Mouse (Mus musculus) intestine, embryonic 14.5 days (tissue): ENCODE measurements around the gene Tmem265. TPM values are rescaled to one million over a fixed set of nuclear protein-coding genes. Genes with fewer than 3 reads are reported as not detected.

ENCODE experiments used
- ATAC-seq: fragments of 200-750 bp; cut with Nextera tagmentation; replicated peaks from 2 replicates; pipeline ENCODE4 v1.8.0; 2017; ENCODE audit warnings: low read depth, moderate number of reproducible peaks, moderate TSS enrichment, moderate library complexity; ENCODE audit not compliant: low FRiP score, low TSS enrichment
- DNase-seq: peaks from one replicate; pipeline ENCODE4 v3.0.0-alpha.2; 2018; ENCODE audit warnings: low spot score
- H3K27ac ChIP-seq: fragments of 300-500 bp; sonication (generic); 2 replicates; pipeline ENCODE4 v1.5.1; 2014; ENCODE audit warnings: low read depth, mild to moderate bottlenecking, control low read depth
- H3K27me3 ChIP-seq: fragments of 300-500 bp; sonication (generic); replicated peaks from 2 replicates; pipeline ENCODE4 v1.6.1; 2014; ENCODE audit warnings: low read length, control low read depth; ENCODE audit not compliant: control insufficient read depth, insufficient read depth
- H3K36me3 ChIP-seq: fragments of 300-500 bp; sonication (generic); 2 replicates; pipeline ENCODE4 v1.6.1; 2014; ENCODE audit warnings: low read length, control low read depth; ENCODE audit not compliant: control insufficient read depth, insufficient read depth
- H3K4me1 ChIP-seq: fragments of 300-500 bp; sonication (generic); replicated peaks from 2 replicates; pipeline ENCODE4 v1.6.1; 2014; ENCODE audit warnings: low read length, control low read depth, mixed read lengths; ENCODE audit not compliant: control insufficient read depth, insufficient read depth
- H3K4me2 ChIP-seq: fragments of 300-500 bp; sonication (generic); 2 replicates; pipeline ENCODE4 v1.6.1; 2014; ENCODE audit warnings: low read length
- H3K4me3 ChIP-seq: fragments of 300-500 bp; sonication (generic); 2 replicates; pipeline ENCODE4 v1.5.1; 2014; ENCODE audit warnings: low read depth, low read length, control low read depth, mixed read lengths
- H3K9ac ChIP-seq: fragments of 300-500 bp; sonication (generic); 2 replicates; pipeline ENCODE4 v1.6.1; 2014; ENCODE audit warnings: mild to moderate bottlenecking, low read length
- H3K9me3 ChIP-seq: fragments of 300-500 bp; sonication (generic); 2 replicates; pipeline ENCODE4 v1.6.1; 2016; ENCODE audit warnings: low read length, control low read depth; ENCODE audit not compliant: control insufficient read depth
- WGBS: fragments of 180-500 bp; shearing (Covaris S2); extraction: QIAGEN DNeasy Blood & Tissue Kit; methylation state at CpG from one replicate; pipeline ENCODE4 v1.1.7; 2014; 5-methylcytosine and 5-hydroxymethylcytosine counted together
- polyA plus RNA-seq: library from polyadenylated mRNA; unstranded; fragments of >200 nt; fragmentation: Nextera tagmentation; extraction: Ambion mirVana; gene quantifications from 2 replicates; pipeline ENCODE4 v1.2.1, GENCODE M21; 2014

Gene Tmem265
- polyA plus RNA-seq, 1 experiment from 2014 or later, result 7.5 TPM

GRCm38 (mm10) chr7:127613501-127613900, 52.3 kb downstream of the Tmem265 start:
- H3K4me3 ChIP-seq, result 0 out of 2 replicates have a peak overlapping the region, but pooled peaks have one; percentile 100
- H3K4me1 ChIP-seq, result peaks cover 7% of the 10 kb centered on the region; the same call in 1 of the 2 replicates
- peaks cover 9% of the 10 kb centered on the region for H3K9me3 ChIP-seq
- H3K36me3 ChIP-seq, result peaks cover 46% of the 10 kb centered on the region
- no peaks in the 10 kb centered on the region for H3K27me3 ChIP-seq
- ATAC-seq (no peak), DNase-seq (no peak)
- H3K4me2 ChIP-seq, result no peak overlapping the region
- H3K9ac ChIP-seq, result no peak overlapping the region
- 82% methylated on average over 8 of the region's 8 CpGs for WGBS
- no peak overlapping the region for H3K27ac ChIP-seq

GRCm38 (mm10) chr7:127614091-127614490, 52.9 kb downstream of the Tmem265 start:
- Histone ChIP-seq H3K36me3 (peaks cover 41% of the 10 kb centered on the region), H3K4me1 (peaks cover 7% of the 10 kb centered on the region; the same call in 1 of the 2 replicates), H3K4me3 (peak overlapping the region; percentile 100), H3K27ac (no peak overlapping the region; the same call in 1 of the 2 replicates), H3K9ac (peak overlapping the region; percentile 84), H3K9me3 (peaks cover 9% of the 10 kb centered on the region), H3K27me3 (no peaks in the 10 kb centered on the region), H3K4me2 (peak overlapping the region; percentile 84)
- DNase-seq (no peak), ATAC-seq (no peak)
- 22% methylated on average over 8 of the region's 8 CpGs for WGBS

- ATAC-seq, result peak; percentile 60
- peaks cover 7% of the 10 kb centered on the region; the same call in 1 of the 2 replicates for H3K4me1 ChIP-seq
- WGBS, result under 1% methylated on average over 33 of the region's 44 CpGs
These were observed 53.3 kb downstream of the Tmem265 start for GRCm38 (mm10) chr7:127614511-127614890.

GRCm38 (mm10) chr7:127614891-127615843, 54.0 kb downstream of the Tmem265 start, which contains the start of gene Zfp629:
TSS of gene Zfp629 (minus strand) at chr7:127615797.
- Histone ChIP-seq H3K27me3 (no peaks in the 10 kb centered on the region), H3K9me3 (peaks cover 9% of the 10 kb centered on the region), H3K4me2 (peak within 1 kb of the TSS; percentile 84), H3K4me3 (peak within 1 kb of the TSS; percentile 100), H3K4me1 (peaks cover 7% of the 10 kb centered on the region; the same call in 1 of the 2 replicates), H3K27ac (peak within 1 kb of the TSS; percentile 70), H3K9ac (peak within 1 kb of the TSS; percentile 84), H3K36me3 (peaks cover 30% of the 10 kb centered on the region)
- peak; percentile 93 for ATAC-seq
- peak; percentile 92 for DNase-seq
- WGBS, result under 1% methylated on average over 50 of the region's 50 CpGs

More at GRCm38 (mm10) chr7:127614511-127614890, 53.3 kb downstream of the Tmem265 start:
- H3K27ac ChIP-seq, result peak overlapping the region; percentile 70
- H3K4me3 ChIP-seq, result peak overlapping the region; percentile 100
- H3K9ac ChIP-seq, result peak overlapping the region; percentile 84
- no peaks in the 10 kb centered on the region for H3K27me3 ChIP-seq
- peaks cover 37% of the 10 kb centered on the region for H3K36me3 ChIP-seq
- H3K9me3 ChIP-seq, result peaks cover 9% of the 10 kb centered on the region
- peak; percentile 78 for DNase-seq
- H3K4me2 ChIP-seq, result peak overlapping the region; percentile 84

GRCm38 (mm10) chr7:127616336-127616735, 55.1 kb downstream of the Tmem265 start:
- H3K4me1 ChIP-seq, result peaks cover 7% of the 10 kb centered on the region; the same call in 1 of the 2 replicates
- H3K36me3 ChIP-seq, result peaks cover 19% of the 10 kb centered on the region
- H3K9ac ChIP-seq, result no peak overlapping the region
- no peak overlapping the region; the same call in 1 of the 2 replicates for H3K4me2 ChIP-seq
- peaks cover 4% of the 10 kb centered on the region for H3K9me3 ChIP-seq
- DNase-seq, result no peak
- 64% methylated on average over 1 of the region's 1 CpGs for WGBS
- no peak overlapping the region for H3K27ac ChIP-seq
- no peak overlapping the region for H3K4me3 ChIP-seq
- no peaks in the 10 kb centered on the region for H3K27me3 ChIP-seq
- ATAC-seq, result no peak

Other genes starting within 250 kb of the Tmem265 start
- 4.2 and 4.5 TPM in 2 replicates for gene Zfp768, start 215.8 kb upstream of the Tmem265 start, polyA plus RNA-seq
- 9.8 and 11.3 TPM in 2 replicates for gene Zfp747, start 185.3 kb upstream of the Tmem265 start, polyA plus RNA-seq
- gene 9130019O22Rik, start 174.2 kb upstream of the Tmem265 start, polyA plus RNA-seq, result 6.2 and 7.4 TPM in 2 replicates
- 9.2 and 9.7 TPM in 2 replicates for gene E430018J23Rik, start 167.8 kb upstream of the Tmem265 start, polyA plus RNA-seq
- 9.6 and 10.6 TPM in 2 replicates for gene Zfp764, start 154.6 kb upstream of the Tmem265 start, polyA plus RNA-seq
- 24.1 and 25.2 TPM in 2 replicates for gene Zfp688, start 139.3 kb upstream of the Tmem265 start, polyA plus RNA-seq
- 6.7 and 7.6 TPM in 2 replicates for gene Zfp689, start 112.2 kb upstream of the Tmem265 start, polyA plus RNA-seq
- gene Prr14, start 101.8 kb upstream of the Tmem265 start, polyA plus RNA-seq, result 43.4 and 45.6 TPM in 2 replicates
- gene Fbrs, start 82.2 kb upstream of the Tmem265 start, polyA plus RNA-seq, result 11.4 and 13.9 TPM in 2 replicates
- gene Srcap, start 49.4 kb upstream of the Tmem265 start, polyA plus RNA-seq, result 49.4 and 51.8 TPM in 2 replicates
- 18.8 and 19.8 TPM in 2 replicates for gene Gm42715, start 41.8 kb upstream of the Tmem265 start, polyA plus RNA-seq
- gene Phkg2, start 11.9 kb downstream of the Tmem265 start, polyA plus RNA-seq, result 42.0 and 49.4 TPM in 2 replicates
- 6.9 and 7.7 TPM in 2 replicates for gene Ccdc189, start 27.2 kb downstream of the Tmem265 start, polyA plus RNA-seq
- 36.3 and 38.8 TPM in 2 replicates for gene Rnf40, start 27.4 kb downstream of the Tmem265 start, polyA plus RNA-seq
- gene Zfp629, start 54.4 kb downstream of the Tmem265 start, polyA plus RNA-seq, result 12.9 and 16.7 TPM in 2 replicates
- 50.3 and 56.4 TPM in 2 replicates for gene Bcl7c, start 147.5 kb downstream of the Tmem265 start, polyA plus RNA-seq
- gene Ctf1, start 151.3 kb downstream of the Tmem265 start, polyA plus RNA-seq, result 13.6 and 14.0 TPM in 2 replicates
- 0.27 and 0.30 TPM in 2 replicates for gene Ctf2, start 170.8 kb downstream of the Tmem265 start, polyA plus RNA-seq
- gene Fbxl19, start 183.2 kb downstream of the Tmem265 start, polyA plus RNA-seq, result 3.3 and 4.2 TPM in 2 replicates
- 17.1 and 21.9 TPM in 2 replicates for gene Orai3, start 208.4 kb downstream of the Tmem265 start, polyA plus RNA-seq
- gene Setd1a, start 215.3 kb downstream of the Tmem265 start, polyA plus RNA-seq, result 25.0 and 25.6 TPM in 2 replicates
- 0.43 TPM in 1 of 2 replicates, not detected in the other for gene Gm49388, start 224.2 kb downstream of the Tmem265 start, polyA plus RNA-seq
- gene Hsd3b7, start 239.2 kb downstream of the Tmem265 start, polyA plus RNA-seq, result 21.6 and 22.0 TPM in 2 replicates